ENCODE assay signal across 9 mouse cellular contexts in the genomic region with DNA sequence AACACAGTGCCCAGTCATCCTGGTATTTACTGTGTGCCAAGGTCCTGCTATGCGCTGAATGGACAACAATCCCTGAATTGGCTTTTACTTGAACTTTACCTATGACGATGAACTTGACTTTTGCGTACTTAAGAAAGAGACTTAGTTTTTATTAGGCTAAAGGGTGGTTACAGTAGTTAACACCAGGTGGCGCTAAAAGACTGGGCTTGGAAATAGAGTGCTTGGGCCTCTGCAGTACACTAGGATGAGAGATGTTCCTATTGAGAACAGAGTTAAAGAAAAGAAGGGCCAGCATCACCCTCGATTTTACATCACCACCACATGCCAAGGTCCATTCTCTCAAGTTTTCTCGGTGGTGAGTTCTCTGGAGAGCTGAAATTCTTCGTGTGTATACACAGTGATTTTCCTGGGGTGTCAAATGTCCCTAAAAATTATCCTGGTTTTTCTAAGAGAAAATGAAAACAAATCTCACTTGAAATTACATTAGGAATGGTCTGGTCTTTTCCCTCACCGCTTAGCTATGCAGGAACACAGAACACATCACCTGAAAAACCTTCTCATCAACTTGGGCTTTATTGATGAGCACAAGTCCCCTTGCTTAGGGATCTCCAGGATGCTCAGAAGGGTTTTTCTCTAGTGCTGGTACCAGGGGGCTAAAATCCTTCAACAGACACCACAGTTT.
DNase-seq lines count a peak whose midpoint lies in the region; ATAC-seq lines count a peak whose summit lies in the region.
"Had no signal": no experiment of that assay in that cellular context is flagged by ENCODE, and none has a peak within 500 bp of the region (broad histone marks: within the 10 kb centered on the region; RNA-seq: fewer than 3 reads in every experiment).

No protein-coding gene starts in this region.

- H3K4me1 ChIP-seq in heart, embryonic 10.5 days: no peaks in the 10 kb centered on the region
- H3K4me1 ChIP-seq in forebrain, embryonic 11.5 days (replicated peaks; ENCODE audit: control insufficient read depth, insufficient read depth, low read length): no peaks in the 10 kb centered on the region
- H3K4me1 ChIP-seq in hindbrain, embryonic 14.5 days (replicated peaks; ENCODE audit: control insufficient read depth, insufficient read depth, low read length): no peaks in the 10 kb centered on the region

- H3K4me3 ChIP-seq in heart, embryonic 10.5 days: no peak overlapping the region
- H3K4me3 ChIP-seq in forebrain, embryonic 11.5 days (ENCODE audit: low read depth, low read length): no peak overlapping the region
- H3K4me3 ChIP-seq in hindbrain, embryonic 14.5 days (replicated peaks; ENCODE audit: low read length): no peak overlapping the region

- 28% methylated on average over 8 of the region's 8 CpGs for WGBS in heart, embryonic 10.5 days
- 33% methylated on average over 8 of the region's 8 CpGs for WGBS in forebrain, embryonic 11.5 days
- WGBS in hindbrain, embryonic 14.5 days: 36% methylated on average over 8 of the region's 8 CpGs

- peak; percentile 36 for DNase-seq in heart, adult 8-10 months (ENCODE audit: low spot score)
- DNase-seq in heart, embryonic 10.5 days (ENCODE audit: low spot score): no peak
- peak; percentile 23 for DNase-seq in c-Kit-positive CD71-negative TER-119-negative erythroid progenitor cells, embryonic 14.5 days (ENCODE audit: low read depth)
- DNase-seq in forebrain, embryonic 11.5 days (ENCODE audit: low spot score): peak; percentile 52
- peak; percentile 92 for DNase-seq in hindbrain, embryonic 14.5 days (ENCODE audit: low spot score)
- DNase-seq in layer of hippocampus, adult 9-11 months: peak; percentile 66
- DNase-seq in skeletal muscle tissue, adult 2 months (ENCODE audit: low read depth, low spot score): peak; percentile 18

- H3K27ac ChIP-seq in heart, embryonic 10.5 days: no peak overlapping the region
- H3K27ac ChIP-seq in forebrain, embryonic 11.5 days (ENCODE audit: low read depth, low read length): no peak overlapping the region
- H3K27ac ChIP-seq in hindbrain, embryonic 14.5 days: no peak overlapping the region
- H3K27ac ChIP-seq: macrophage had no signal

- peak; percentile 87 for ATAC-seq in forebrain, embryonic 11.5 days (replicated peaks; ENCODE audit: low FRiP score)
- peak; percentile 86 for ATAC-seq in hindbrain, embryonic 14.5 days (ENCODE audit: low FRiP score)
- peak; percentile 88 for ATAC-seq in megakaryocyte progenitor cell, adult 5-6 weeks (replicated peaks; ENCODE audit: poor library complexity)

- peaks cover 5% of the 10 kb centered on the region; the same call in 1 of the 2 replicates for H3K9me3 ChIP-seq in heart, embryonic 10.5 days
- no peaks in the 10 kb centered on the region for H3K9me3 ChIP-seq in forebrain, embryonic 11.5 days (ENCODE audit: control insufficient read depth, low read length)
- peaks cover 12% of the 10 kb centered on the region for H3K9me3 ChIP-seq in hindbrain, embryonic 14.5 days (ENCODE audit: control insufficient read depth, low read length)

- H3K27me3 ChIP-seq in heart, embryonic 10.5 days (ENCODE audit: insufficient read depth, poor library complexity, severe bottlenecking): no peaks in the 10 kb centered on the region
- no peaks in the 10 kb centered on the region for H3K27me3 ChIP-seq in forebrain, embryonic 11.5 days (ENCODE audit: control insufficient read depth, insufficient read depth, low read length)
- H3K27me3 ChIP-seq in hindbrain, embryonic 14.5 days (ENCODE audit: control insufficient read depth, insufficient read depth, low read length): no peaks in the 10 kb centered on the region

- no peaks in the 10 kb centered on the region for H3K36me3 ChIP-seq in heart, embryonic 10.5 days
- H3K36me3 ChIP-seq in forebrain, embryonic 11.5 days (ENCODE audit: control insufficient read depth, insufficient read depth, low read length): no peaks in the 10 kb centered on the region
- H3K36me3 ChIP-seq in hindbrain, embryonic 14.5 days (replicated peaks; ENCODE audit: control insufficient read depth, insufficient read depth): no peaks in the 10 kb centered on the region

- no peak overlapping the region for H3K9ac ChIP-seq in forebrain, embryonic 11.5 days (ENCODE audit: low read length)
- H3K9ac ChIP-seq in hindbrain, embryonic 14.5 days: no peak overlapping the region

- no peak overlapping the region for H3K4me2 ChIP-seq in forebrain, embryonic 11.5 days (ENCODE audit: low read depth, low read length, severe bottlenecking)
- no peak overlapping the region for H3K4me2 ChIP-seq in hindbrain, embryonic 14.5 days (replicated peaks)
